Comparison of ENCODE assay signal across 17 mouse cellular contexts in the genomic region with DNA sequence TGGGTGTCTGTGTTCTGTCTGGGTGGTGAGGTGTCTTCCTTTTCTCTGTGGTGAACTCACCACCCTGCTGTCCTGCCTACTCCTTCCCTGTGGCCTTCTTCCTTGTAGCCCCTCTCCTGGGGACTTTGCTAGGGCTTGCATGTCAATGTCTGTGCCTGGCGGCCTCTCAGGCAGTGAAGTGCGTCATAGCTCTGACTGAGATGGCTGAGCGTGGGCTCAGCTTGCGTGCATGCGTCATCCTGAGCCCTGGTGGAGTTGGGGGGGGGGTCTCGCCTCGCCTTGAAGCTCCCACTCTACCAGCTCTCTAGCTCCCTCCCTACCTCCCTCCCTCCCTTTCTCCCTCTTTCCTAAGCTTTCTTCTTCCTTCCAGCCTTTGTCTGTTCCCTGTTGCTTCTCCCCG.
DNase-seq lines count a peak whose midpoint lies in the region; ATAC-seq lines count a peak whose summit lies in the region.
"Had no signal": no experiment of that assay in that cellular context is flagged by ENCODE, and none has a peak within 500 bp of the region (broad histone marks: within the 10 kb centered on the region; RNA-seq: fewer than 3 reads in every experiment).

No protein-coding gene starts in this region.

- no peaks in the 10 kb centered on the region for H3K27me3 ChIP-seq in hindbrain, embryonic 13.5 days
- no peaks in the 10 kb centered on the region for H3K27me3 ChIP-seq in hindbrain, embryonic 12.5 days
- no peaks in the 10 kb centered on the region for H3K27me3 ChIP-seq in limb, embryonic 10.5 days (ENCODE audit: low read depth, poor library complexity, severe bottlenecking)

- no peaks in the 10 kb centered on the region for H3K9me3 ChIP-seq in hindbrain, embryonic 13.5 days
- no peaks in the 10 kb centered on the region for H3K9me3 ChIP-seq in hindbrain, embryonic 12.5 days (replicated peaks)
- H3K9me3 ChIP-seq in limb, embryonic 10.5 days (replicated peaks): no peaks in the 10 kb centered on the region

- H3K9ac ChIP-seq in hindbrain, embryonic 13.5 days: no peak overlapping the region
- H3K9ac ChIP-seq in hindbrain, embryonic 12.5 days: no peak overlapping the region
- H3K9ac ChIP-seq: lung, embryonic 14.5 days had no signal

- peak; percentile 64 for DNase-seq in right cerebral cortex, adult 18-20 months
- no peak for DNase-seq in right cerebral cortex, postnatal 25 days
- no peak for DNase-seq in limb, embryonic 10.5 days (ENCODE audit: low spot score)
- DNase-seq in kidney, postnatal 25 days: no peak
- DNase-seq: adrenal gland, postnatal 14 days; B cell, adult 2 months; cerebellum, adult 9-11 months; gastrocnemius, postnatal 36 days; kidney, adult 11 months; kidney, postnatal 14 days; lung, embryonic 14.5 days; lung, postnatal 4 days had no signal

- no peaks in the 10 kb centered on the region for H3K36me3 ChIP-seq in hindbrain, embryonic 13.5 days
- H3K36me3 ChIP-seq in hindbrain, embryonic 12.5 days: no peaks in the 10 kb centered on the region
- no peaks in the 10 kb centered on the region for H3K36me3 ChIP-seq in limb, embryonic 10.5 days

- no peak overlapping the region for H3K4me3 ChIP-seq in hindbrain, embryonic 13.5 days
- no peak overlapping the region for H3K4me3 ChIP-seq in hindbrain, embryonic 12.5 days
- H3K4me3 ChIP-seq in limb, embryonic 10.5 days: no peak overlapping the region

- peak overlapping the region; percentile 30; the same call in 1 of the 2 replicates for H3K27ac ChIP-seq in hindbrain, embryonic 13.5 days
- no peak overlapping the region for H3K27ac ChIP-seq in hindbrain, embryonic 12.5 days
- H3K27ac ChIP-seq in limb, embryonic 10.5 days: peak overlapping the region; percentile 73
- H3K27ac ChIP-seq: hindbrain, postnatal 0 days had no signal

- peaks cover 87% of the 10 kb centered on the region for H3K4me1 ChIP-seq in hindbrain, embryonic 13.5 days (replicated peaks)
- peaks cover 89% of the 10 kb centered on the region for H3K4me1 ChIP-seq in hindbrain, embryonic 12.5 days
- peaks cover 96% of the 10 kb centered on the region for H3K4me1 ChIP-seq in limb, embryonic 10.5 days

- H3K4me2 ChIP-seq in hindbrain, embryonic 13.5 days: no peak overlapping the region
- H3K4me2 ChIP-seq in hindbrain, embryonic 12.5 days (replicated peaks): no peak overlapping the region
- H3K4me2 ChIP-seq: liver, embryonic 11.5 days; lung, embryonic 14.5 days had no signal

- 38% methylated on average over 8 of the region's 8 CpGs for WGBS in hindbrain, embryonic 13.5 days
- 54% methylated on average over 8 of the region's 8 CpGs for WGBS in hindbrain, embryonic 12.5 days
- WGBS in limb, embryonic 10.5 days: 81% methylated on average over 8 of the region's 8 CpGs

- no peak for ATAC-seq in hindbrain, embryonic 13.5 days (ENCODE audit: low FRiP score)
- no peak for ATAC-seq in hindbrain, embryonic 12.5 days (ENCODE audit: low FRiP score)
- no peak for ATAC-seq in erythroid progenitor cell, adult 5-6 weeks (replicated peaks; ENCODE audit: low FRiP score, poor library complexity, severe bottlenecking)
- ATAC-seq: hindbrain, postnatal 0 days had no signal
